Mouse (Mus musculus): ENCODE measurements around the gene Zfp13.
"Not testable (repeated sequence)": the region's sequence is repeated elsewhere in the genome, so short reads cannot be mapped to it uniquely, and the experiment has no call there.

Zfp13 gene

DNA sequence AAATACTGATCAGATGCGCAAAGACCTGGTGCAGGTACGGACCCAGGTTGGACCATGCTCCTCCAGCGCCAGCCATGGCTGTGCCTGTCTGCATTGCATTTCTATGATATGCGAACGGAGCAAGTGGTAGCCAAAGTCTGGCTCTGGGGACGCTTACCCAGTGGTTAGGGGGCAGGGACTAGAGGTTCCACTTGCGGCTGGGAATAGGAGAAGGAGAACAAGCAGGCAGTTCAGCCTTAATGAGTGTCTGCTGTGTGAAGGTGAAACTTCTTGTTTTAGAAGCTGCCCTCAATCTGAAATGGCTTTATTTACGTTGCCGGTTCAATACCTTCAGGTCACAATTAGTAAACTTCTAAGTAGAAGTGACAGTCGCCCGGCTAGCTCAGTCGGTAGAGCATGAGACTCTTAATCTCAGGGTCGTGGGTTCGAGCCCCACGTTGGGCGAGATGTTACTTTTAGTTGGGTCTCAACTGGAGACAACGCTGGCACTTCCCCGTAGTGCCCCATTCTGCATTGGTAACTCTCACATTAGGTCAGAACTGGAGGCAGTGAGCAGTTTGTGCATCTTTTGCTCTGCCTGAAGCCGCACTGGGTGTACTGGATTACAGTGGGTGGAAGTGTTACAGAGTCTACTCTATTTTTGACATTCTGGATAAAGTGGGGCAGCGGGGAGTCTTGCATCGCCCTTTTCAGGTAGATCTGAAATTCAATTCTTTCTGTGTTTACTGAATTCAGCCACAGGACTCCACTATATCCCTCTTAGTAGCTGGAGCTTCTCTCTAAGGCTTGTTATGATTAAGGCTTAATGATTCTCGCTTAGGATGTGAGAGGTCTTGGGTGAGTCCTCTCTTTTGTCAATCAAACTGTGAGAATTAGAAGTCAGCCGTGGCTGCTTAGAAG lies 65.4 kb downstream of the Zfp13 start:
- DNase-seq (ENCODE audit: low read depth, low spot score) = not testable (repeated sequence)

DNA sequence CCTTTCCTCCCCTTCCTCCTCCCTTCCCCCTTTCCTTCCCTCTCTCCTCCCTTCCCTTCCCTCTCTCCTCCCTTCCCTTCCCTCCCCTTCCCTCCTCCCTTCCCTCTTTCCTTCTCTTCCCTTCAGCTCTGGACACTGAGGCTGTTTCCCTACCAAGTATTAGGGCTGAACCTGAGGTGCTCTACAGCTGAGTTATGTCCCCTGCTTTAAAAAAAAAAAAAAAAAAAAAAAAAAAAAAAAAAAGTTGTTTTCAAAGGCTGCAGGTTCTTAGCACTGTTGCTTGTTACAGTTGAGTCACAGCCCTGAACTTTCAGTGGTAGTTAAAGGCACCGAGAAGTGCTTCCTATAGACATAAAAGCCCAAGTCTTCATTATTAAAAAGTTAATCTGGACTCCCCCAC lies 67.9 kb downstream of the Zfp13 start:
- DNase-seq (ENCODE audit: low read depth, low spot score) = not testable (repeated sequence)

All from forelimb bud, embryonic 11.5 days (tissue).